Mouse (Mus musculus) skeletal muscle tissue, adult 2 months (tissue): ENCODE results near the gene Fbxo34.
"Not testable (repeated sequence)": the region's sequence is repeated elsewhere in the genome, so short reads cannot be mapped to it uniquely, and the experiment has no call there.

Source experiments
- DNase-seq: peaks from one replicate; pipeline ENCODE4 v3.0.0-alpha.2; 2012; ENCODE audit warnings: low read depth, low spot score

Gene Fbxo34

DNA sequence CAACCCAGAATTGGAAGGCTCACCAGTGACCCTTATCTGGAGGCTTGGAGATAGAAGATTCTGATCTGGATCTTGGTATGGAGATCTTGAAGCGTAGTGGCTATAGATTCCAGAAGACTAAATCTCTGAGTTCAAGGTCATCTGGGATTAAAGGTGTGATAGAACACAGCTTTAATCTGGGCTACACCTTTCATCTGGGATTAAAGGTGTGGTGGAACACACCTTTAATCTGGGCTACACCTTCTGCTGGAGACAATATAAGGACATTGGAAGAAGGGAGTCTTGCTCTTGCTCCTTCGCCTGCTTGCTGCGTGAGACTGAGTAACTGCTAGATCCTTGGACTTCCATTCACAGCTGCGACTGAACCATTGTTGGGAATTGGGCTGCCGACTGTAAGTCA, at the start of gene Fbxo34:
TSS of gene Fbxo34 (plus strand) at position 301 of the 400 bp plus-strand sequence.
- DNase-seq, result not testable (repeated sequence)

DNA sequence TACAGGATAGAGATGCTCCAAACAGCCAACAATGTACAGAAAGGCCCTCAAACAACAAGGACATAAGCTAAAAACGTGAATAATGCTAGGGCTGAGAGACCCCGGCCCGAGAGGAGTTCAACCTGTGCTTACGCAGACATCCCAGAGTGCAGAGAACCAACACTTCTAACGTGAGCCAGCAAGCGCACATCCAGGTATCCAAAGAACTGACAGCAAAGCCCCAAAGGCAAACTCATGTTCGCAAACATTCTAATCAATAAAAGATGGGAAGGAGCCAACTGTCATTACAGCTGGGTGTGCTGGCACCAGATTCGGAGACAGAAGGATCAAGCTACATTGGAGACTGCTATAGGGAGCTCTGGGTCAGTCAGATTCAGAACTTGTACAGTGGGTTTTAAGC, 47.5 kb upstream of the Fbxo34 start:
- DNase-seq, result no peak

DNA sequence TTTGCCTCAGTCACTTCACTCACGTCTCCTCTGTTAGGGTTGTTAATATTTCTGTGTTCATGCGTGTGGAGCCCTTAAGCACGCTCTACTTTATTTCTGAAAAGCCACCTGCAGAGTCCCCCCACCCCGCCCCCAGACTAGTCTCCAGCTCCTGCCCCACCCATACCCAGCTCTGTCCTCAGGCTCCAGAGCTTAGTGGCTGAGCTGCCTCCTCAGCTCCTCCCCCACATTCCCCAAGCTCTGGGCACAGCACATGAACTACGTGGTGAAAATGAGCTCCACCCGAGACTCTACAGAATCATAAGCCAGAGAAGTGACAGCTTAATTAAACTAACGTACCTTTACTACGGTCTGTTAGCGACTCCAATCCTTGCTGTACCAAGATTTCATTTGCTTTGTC, 44.2 kb upstream of the Fbxo34 start:
- DNase-seq, result no peak

DNA sequence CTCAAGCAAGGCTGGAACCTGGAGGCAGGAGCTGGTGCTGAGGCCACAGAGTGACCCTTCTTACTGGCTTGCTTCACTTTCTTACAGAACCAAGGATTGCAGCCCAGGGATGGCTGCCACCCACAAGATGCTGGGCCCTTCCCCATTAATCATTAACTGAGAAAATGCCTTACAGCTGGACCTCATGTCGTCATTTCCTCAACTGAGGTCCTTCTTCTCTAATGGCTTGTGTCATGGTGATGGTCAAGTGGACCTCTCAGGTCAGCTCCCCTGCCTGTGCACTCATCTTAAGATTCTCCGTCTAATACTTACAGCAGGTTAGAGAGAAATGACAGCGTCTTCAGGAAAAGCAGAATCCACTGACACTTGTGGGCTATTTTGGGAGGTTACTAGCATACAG, 32.9 kb upstream of the Fbxo34 start:
- no peak for DNase-seq

DNA sequence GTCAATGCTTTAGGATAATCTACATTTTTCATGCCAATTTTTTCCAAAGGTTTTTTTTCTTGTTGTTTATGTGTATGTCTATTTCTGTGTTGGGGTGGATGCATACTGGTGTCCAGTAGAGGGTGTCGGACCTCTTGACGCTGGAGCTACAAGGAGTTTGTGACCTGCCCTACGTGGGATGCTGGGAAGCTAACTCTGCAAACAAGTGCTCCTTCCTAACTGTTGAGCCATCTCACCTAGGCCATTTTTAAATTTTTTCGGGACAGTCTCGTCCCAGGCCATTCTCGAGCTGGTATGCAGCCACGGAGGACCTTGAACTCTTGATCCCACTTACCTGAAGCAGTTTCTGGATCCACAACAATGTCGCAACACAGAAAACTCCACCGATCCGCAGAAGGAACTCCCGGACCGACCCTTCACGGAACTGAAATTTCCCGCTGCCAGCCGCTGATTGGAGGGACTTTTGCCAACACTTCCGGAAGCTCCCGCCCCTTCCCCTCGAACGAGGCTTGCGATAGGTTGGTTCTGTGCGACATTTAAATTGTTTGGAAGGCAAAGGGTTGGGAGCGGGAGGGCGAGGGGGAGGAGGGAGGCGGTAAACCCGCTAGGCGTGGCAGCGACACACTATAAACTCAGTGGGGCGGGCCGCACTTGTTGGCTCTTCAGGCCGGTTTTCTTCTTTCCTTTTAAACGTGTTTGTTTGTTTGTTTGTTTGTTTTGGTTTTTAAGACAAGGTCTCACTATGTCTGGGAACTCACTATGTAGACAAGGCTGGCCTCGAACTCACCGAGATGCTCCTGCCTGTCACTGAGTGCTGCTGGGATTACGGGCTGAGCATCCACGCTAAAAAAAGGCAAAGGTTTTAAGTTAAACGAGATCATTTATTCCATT, 32.2 kb upstream of the Fbxo34 start, which contains the start of gene Dlgap5:
TSS of gene Dlgap5 (minus strand) at position 633 of the 891 bp plus-strand sequence.
- peak; percentile 90 for DNase-seq

DNA sequence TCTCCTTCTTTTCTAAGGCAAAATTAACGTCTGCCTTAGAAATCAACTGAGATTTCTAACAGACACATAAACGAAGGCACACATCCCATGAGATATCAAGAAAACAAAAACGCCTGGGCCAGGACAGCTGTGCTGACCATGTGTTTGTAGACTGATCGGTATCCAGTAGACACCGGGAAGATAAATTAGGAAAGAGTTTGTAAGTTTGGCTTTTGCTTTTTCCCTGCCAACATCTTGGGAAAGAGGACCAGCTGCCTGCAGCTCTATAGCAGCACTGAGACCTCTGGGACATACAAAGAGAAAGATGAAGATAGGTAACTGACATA, 31.6 kb upstream of the Fbxo34 start:
- DNase-seq, result no peak

DNA sequence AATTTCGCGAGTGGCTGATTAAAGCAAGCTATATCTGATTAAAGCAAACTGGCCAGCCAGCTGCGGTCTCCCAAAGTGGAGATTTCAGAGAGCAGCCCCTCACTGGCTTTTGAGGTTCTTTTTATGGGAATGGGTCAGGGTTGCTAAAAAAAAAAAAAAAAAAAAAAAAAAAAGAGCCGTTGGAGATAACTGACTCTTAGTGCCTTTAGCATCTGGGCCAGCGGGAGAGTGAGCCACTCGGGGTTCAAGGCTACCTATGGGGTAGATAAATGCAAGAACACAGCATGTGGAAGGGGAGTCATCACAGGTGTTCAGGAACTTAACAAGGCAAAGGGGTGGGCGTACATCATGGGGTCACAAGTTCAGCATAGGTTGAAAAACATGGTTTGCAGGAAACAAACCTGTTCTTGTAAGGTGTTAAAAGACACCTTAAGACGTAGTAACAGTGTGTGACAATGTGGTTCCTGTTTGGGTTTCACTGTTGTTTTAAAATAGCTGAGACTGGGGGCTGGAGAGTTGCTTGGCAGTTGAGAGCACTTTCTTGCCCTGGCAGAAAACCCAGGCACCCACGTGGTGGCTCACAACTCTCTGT, 31.1 kb upstream of the Fbxo34 start:
- no peak for DNase-seq

DNA sequence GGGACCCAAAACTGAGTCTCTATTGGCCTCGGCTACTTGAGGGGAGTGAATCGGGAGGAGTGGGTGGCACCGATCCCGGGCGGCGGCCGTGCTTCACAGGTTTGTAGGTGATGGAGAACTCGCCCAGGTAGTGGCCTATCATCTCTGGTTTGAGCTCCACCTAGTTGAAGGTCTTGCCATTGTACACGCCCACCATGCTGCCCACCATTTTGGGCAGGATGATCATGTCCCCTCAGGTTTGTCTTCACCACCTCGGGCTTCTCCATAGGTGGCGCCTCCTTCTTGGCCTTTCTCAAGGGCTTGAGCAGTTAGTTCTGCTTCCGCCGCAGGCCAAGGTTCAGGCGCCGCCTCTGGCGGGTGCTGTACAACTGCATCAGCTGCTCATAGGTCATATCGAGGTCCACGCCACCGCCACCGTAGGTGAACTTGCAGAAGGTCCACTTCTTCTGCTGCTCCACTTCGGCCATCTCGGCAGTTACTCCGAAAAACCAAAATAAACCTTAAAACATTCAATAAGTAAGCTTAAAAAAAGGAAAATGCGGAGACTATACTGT, 30.4 kb upstream of the Fbxo34 start:
- no peak for DNase-seq

DNA sequence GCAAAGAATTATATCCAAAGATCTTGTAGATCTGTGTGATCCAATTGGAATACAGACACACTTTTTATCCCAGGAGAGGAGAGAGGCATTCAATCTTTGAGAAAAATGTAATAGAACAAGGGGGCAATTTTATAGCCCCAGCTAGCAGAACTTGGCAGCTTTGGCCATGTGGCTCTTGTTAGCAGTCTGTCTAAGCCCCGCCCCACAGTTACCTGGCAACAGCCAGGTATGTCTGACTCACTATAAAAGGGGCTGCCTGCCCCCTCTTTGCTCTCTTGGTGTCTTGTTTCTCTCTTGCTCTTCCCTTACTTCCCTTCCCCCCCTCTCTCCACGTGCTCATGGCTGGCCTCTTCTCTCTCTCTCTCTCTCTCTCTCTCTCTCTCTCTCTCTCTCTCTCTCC, 28.6 kb upstream of the Fbxo34 start:
- DNase-seq, result no peak

DNA sequence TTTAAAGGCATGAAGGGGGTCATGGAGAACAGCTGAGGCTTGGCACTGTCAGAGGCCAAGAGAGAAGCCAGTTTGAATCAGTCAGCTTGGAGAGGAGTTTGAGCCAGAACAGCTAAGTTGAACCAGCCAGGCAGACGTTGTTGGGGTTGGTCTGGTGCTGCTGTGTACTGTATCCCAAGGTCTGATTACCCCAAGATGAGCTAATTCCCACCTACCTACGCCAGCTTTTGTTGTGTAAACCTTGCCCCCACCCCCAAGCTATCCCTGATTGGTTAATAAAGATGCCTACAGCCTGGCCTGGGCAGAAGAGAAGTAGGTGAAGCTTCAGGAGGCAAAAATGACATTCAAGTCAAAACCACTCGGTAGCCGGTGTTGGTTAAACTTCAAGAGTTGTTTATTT, 27.8 kb upstream of the Fbxo34 start:
- DNase-seq, result no peak

DNA sequence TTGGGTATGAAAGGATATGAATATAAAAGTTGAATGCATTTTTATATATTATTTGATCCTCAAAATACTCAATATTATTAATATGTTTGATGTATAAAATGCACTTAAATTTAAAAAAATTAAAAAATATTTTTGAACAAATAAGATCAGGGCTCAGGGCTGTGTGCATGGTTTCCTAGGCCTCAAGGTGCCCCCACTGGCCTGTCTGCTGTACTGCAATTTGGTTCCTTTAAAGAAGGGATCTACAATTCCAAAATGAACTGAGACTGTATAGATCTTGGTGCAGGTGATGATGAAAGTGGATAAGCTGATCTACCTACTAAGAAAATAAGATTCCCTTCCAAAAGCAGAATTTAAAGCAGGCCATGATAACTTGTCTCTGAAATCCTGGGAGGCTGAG, 17.2 kb upstream of the Fbxo34 start:
- no peak for DNase-seq

DNA sequence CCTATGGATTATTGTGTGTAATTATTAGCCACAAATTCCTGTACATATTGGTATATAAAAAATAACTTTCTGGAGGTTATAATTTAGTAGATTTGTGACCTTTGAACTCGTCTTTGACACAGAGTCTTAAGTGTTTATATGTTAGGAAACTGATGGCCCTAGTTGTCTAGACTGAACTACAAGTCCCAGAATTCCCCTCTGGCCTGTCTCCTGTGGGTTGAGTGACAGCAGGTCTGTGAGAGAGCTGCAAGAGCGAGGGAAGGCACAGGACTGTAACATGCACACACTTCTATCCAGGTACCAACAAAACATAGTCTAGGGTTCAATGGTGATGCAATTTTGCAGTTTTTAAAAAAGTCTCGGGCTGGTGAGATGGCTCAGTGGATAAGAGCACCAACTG, 11.3 kb upstream of the Fbxo34 start:
- no peak for DNase-seq

DNA sequence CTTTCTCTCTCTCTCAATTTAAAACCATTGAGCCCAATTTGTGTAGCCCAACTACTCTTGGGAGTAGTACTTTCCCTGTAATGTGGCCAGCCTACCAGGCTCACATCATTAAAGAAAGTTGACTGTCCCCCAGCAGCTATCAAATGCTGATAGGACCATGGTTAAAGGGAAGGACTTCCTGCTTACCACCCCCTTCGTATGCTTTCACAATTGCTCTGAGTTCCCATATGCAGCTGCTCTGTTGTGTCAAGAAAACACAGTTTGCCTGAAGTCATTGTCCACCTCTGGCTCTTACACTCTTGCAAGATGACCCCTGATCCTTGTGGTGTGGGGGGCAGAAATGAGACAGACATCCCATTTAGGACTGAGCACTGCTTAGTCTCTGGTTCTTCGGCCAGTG, 5.3 kb upstream of the Fbxo34 start:
- no peak for DNase-seq

DNA sequence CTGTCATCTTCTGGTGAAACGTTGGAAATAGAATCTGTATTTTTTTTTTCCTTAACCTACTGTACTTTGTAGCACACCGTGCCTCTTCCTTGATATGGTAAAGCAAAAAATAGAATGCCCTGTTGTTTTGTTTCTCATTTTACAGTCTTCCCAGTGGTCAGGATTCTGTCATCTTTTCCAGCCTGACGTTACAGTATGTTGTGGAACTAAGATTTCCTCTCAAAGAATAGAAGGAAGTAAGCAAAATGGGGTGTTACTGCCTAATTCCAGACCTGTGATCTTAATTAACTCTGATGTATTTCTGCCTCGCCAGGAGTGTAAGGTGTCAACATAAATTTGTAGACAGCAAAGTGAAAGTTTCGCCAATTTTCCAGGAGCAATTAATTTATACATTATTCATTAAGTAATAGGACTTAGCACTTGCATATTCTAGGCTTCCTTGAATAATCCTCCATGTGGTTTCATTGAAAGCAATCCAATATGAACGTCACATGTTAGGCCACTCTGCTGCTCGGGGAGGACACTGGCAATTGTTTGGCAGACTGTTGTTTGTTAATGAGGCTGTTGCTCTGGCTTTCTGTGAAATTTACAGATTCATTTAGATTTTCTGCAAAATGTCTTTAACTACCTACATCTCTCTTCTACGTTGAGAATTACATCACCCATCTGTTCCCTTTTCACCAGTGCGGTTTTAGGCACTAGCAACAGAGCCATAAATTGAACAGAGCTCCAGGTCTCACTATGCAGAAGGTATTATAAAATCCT, 4.7 kb upstream of the Fbxo34 start:
- DNase-seq, result peak; percentile 6

DNA sequence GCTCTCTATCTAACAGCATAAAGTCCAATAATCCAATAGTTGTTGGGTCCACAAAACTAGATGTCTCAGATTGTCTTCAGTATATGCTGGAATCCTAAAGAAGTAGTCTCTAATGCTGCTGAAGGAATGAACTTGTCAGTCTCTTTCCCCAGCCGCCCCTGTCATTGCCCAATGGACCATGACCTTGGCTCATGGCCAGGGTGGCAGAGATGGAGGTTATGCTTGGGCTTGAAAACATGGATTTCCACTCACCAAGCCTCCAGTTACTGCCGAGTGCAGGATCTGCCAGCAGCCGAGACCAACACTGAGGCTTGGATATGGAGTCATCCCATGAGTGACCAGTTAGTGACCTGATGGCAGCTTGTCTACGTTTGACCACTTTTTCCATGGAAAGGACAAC, 9.3 kb downstream of the Fbxo34 start:
- no peak for DNase-seq

DNA sequence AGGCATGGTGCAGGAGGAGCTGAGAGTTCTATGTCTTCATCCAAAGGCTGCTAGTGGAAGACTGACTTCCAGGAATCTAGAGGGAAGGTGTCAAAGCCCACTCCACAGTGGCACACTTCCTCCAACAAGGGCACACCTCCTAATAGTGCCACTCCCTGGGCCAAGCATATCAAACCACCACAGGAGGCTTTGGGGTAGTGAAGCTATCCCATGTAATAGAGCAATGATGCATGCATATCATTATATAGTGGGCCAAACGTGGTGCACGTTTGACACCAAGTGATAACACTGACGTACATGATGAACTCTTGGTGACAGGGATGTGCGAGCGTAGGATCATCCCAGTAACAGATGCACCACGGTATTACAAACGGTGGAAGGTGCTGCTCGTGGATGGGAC, 11.8 kb downstream of the Fbxo34 start:
- no peak for DNase-seq

DNA sequence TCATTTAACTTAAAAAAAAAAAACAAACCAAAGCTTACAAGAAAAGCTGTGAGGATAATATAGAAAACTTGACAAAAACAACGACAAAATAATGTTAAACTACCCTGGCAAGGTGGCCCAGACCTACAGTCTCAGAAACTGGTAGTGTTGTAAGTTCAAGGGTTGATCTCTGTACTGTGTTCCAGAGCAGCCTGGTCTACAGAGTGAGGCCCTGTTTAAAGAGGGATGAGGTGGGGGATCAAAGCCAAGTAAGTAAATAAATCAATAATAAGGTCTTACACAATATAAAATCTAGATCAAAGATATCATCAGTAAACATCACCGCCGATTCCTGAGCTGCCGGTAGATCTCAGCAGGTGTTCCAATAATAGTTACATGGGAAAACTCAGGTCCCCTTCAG, 12.2 kb downstream of the Fbxo34 start:
- no peak for DNase-seq

DNA sequence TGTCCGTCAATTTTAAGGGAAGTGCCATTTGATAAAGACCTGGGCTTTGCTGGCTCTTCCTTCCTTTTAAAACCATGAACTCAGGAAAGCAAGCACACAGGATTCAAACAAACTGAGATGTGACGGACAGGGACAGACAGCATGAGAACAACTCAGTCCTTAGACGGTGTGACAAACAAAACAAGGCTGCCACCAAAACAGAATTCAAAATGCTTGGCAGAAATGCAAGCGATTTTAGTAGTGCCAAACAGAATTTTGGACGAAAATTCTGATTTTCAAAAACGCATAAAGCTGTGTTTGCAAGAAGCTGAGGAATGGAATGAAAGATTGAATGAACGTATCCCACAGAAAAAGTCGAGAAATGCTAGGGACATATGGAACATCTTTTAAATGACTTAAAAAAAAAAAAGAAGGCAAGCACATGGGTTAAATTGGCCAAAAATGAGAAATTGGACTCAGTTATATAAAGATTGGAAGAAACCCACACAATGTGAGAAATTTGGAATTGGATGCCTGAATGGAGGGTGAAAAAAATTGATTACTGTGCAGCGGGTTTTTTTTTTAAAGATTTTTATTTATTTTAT, 12.7 kb downstream of the Fbxo34 start:
- no peak for DNase-seq

DNA sequence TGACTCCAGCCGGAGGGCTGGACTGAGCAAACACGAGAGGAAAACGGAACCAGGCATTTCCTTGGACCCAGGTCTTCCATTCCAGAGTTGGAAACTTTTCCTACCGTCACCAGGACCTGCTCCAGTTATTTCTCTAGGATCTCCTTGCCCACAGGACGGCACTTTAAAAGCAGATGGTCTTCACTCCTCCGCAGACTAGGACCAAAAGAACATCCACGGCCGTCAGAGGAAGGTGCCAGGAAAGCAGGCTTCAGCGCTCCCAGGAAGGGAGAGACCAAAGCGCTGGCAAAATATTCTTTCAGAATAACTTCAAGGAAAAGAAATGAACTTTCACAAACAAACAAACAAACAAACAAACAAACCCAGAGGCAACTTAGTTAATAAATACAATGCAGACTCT, 14.2 kb downstream of the Fbxo34 start:
- DNase-seq, result no peak

DNA sequence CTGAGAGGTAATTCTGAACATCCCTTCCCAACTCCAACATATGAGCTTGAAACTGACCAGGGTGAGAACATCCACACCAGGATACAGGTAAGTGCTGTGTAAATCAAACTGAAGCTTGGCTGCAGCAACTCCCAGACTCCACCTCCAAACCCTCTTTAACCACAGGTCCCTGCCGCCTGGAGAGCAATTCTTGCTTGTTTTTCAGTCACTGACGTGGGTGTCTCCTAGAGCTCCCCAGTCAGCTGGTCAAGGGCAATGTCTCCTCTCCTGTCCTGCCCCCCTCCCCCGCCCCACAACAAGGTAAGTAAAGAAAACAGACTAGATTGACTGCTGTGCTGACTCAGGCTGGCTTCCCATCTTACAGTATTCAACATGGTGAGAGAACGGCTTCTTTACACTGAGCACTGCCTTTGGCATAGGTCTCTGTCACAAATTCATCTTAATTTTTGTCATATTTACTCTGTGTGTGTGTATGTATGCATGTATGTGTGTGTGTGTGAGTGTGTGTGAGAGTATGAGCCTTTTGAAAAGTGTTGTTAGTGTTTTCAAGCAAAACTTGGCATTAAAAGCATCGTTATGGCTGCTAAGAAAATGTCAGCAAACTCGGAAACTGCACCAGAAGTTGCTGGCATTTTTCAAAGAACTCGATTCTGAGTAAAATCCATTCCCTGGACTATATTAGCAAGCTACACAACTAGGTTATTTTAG, 15.4 kb downstream of the Fbxo34 start:
- DNase-seq, result no peak

DNA sequence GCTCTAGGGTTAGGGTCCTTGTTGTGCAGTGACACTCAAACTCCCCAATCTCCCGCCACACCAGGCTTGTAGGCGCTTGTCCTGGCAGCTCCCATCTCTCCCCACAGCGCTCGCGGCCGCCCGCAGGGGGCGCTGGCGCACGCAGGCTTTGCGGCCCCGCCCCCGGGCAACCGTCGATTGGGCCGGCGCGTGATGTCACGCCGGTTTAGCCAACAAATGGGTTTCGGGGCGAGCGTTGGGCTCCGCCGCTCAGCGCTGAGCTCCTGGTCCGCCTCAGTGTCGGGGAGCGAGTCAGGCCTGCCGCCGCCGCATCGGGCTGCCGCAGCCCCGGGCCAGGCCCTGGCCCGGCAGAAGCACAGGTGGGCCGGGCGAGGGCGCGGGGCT, 22.1 kb downstream of the Fbxo34 start:
- peak; percentile 90 for DNase-seq
